Mouse (Mus musculus) heart, postnatal 0 days (tissue): ENCODE measurements around the gene Lamb2. TPM values are rescaled to one million over a fixed set of nuclear protein-coding genes. Genes with fewer than 3 reads are reported as not detected.
A peak's percentile ranks its signal among the peaks of the same experiment; 100 is the strongest.

Source experiments
- ATAC-seq: fragments of 200-750 bp; cut with Nextera tagmentation; 2 replicates; pipeline ENCODE4 v1.8.0; 2017; ENCODE audit warnings: low read depth, moderate number of reproducible peaks, moderate library complexity; ENCODE audit not compliant: insufficient read depth
- DNase-seq: peaks from one replicate; pipeline ENCODE4 v3.0.0-alpha.2; 2016; ENCODE audit warnings: low spot score
- H3K27ac ChIP-seq: fragments of 300-500 bp; sonication (generic); 2 replicates; pipeline ENCODE4 v1.5.1; 2014; ENCODE audit warnings: low read depth, mild to moderate bottlenecking
- H3K27me3 ChIP-seq: fragments of 300-500 bp; sonication (generic); 2 replicates; pipeline ENCODE4 v1.6.1; 2014; ENCODE audit warnings: low read length, mixed read lengths; ENCODE audit not compliant: control insufficient read depth, insufficient read depth
- H3K36me3 ChIP-seq: fragments of 300-500 bp; sonication (generic); replicated peaks from 2 replicates; pipeline ENCODE4 v1.6.1; 2014; ENCODE audit warnings: low read length, mixed read lengths; ENCODE audit not compliant: control insufficient read depth, insufficient read depth
- H3K4me1 ChIP-seq: fragments of 300-500 bp; sonication (generic); 2 replicates; pipeline ENCODE4 v1.6.1; 2014; ENCODE audit warnings: antibody characterized with exemption; ENCODE audit not compliant: control insufficient read depth, insufficient read depth
- H3K4me2 ChIP-seq: fragments of 300-500 bp; sonication (generic); 2 replicates; pipeline ENCODE4 v1.6.1; 2014; ENCODE audit warnings: low read depth, mild to moderate bottlenecking, low read length, moderate library complexity
- H3K4me3 ChIP-seq: fragments of 300-500 bp; sonication (generic); 2 replicates; pipeline ENCODE4 v1.5.1; 2014; ENCODE audit warnings: low read depth, low read length
- H3K9ac ChIP-seq: fragments of 300-500 bp; sonication (generic); replicated peaks from 2 replicates; pipeline ENCODE4 v1.6.1; 2014; ENCODE audit warnings: low read depth, low read length, mixed read lengths
- H3K9me3 ChIP-seq: fragments of 300-500 bp; sonication (generic); replicated peaks from 2 replicates; pipeline ENCODE4 v1.6.1; 2016; ENCODE audit warnings: low read length; ENCODE audit not compliant: control insufficient read depth
- CTCF ChIP-seq: IDR thresholded peaks from 2 replicates; pipeline ENCODE4 v1.5.1; 2016; ENCODE audit warnings: antibody characterized with exemption, control low read depth, low read depth
- EP300 ChIP-seq: IDR thresholded peaks from 2 replicates; pipeline ENCODE4 v1.6.1; 2016; ENCODE audit warnings: antibody characterized with exemption, low read depth
- WGBS: fragments of 180-500 bp; shearing (Covaris S2); extraction: QIAGEN DNeasy Blood & Tissue Kit; methylation state at CpG from one replicate; pipeline ENCODE4 v1.1.7; 2014; 5-methylcytosine and 5-hydroxymethylcytosine counted together
- polyA plus RNA-seq: library from polyadenylated mRNA; unstranded; fragments of >200 nt; fragmentation: Nextera tagmentation; extraction: Ambion mirVana; gene quantifications from 2 replicates; pipeline ENCODE4 v1.2.1, GENCODE M21; 2015
- total RNA-seq: library from RNA; depleted of rRNA; stranded (reverse); fragments of >200 nt; gene quantifications from 2 replicates; pipeline ENCODE4 v1.2.3, GENCODE M21; 2014; ENCODE audit warnings: low replicate concordance

Gene Lamb2
- total and polyA plus RNA-seq, 2 experiments from 2014 or later, result 50.8 to 182 TPM

GRCm38 (mm10) chr9:108493246-108493645, 13.7 kb downstream of the Lamb2 start:
- no peak overlapping the region for H3K4me2 ChIP-seq
- H3K9ac ChIP-seq, result no peak overlapping the region
- ATAC-seq (no peak), DNase-seq (no peak)
- H3K9me3 ChIP-seq, result no peaks in the 10 kb centered on the region
- H3K4me1 ChIP-seq, result peaks cover 12% of the 10 kb centered on the region
- TF ChIP-seq CTCF (no peak), EP300 (no peak)
- H3K27ac ChIP-seq, result no peak overlapping the region
- H3K4me3 ChIP-seq, result no peak overlapping the region
- peaks cover 81% of the 10 kb centered on the region for H3K36me3 ChIP-seq
- H3K27me3 ChIP-seq, result no peaks in the 10 kb centered on the region
- 97% methylated on average over 8 of the region's 8 CpGs for WGBS

DNA sequence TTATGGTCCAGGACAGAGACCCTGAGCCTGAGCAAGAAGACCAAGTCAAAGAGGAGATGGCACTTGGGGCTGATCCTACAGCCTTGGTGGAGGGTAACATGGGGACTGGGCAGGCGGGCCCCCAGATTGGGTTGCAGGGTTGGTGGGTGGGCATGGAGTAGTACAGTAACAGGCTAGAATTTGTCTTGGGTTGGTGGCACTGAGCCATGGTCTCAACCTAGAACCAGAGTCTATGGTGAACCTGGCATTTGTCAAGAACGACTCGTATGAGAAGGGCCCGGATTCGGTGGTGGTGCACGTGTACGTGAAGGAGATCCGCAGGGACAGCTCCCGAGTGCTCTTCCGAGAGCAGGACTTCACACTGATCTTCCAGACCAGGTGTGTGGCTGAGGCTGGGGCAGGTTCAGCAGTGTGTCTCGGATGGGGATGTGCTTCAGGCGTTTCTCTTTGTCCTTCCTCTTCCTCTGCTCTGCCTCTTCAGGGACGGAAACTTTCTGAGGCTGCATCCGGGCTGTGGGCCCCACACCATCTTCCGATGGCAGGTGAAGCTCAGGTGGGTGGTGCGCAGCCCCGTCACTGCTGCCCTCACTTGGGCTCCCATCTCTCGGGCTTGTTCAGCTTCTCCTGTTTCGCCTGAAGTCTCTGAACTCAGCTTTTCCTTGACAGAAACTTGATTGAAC, 14.8 kb downstream of the Lamb2 start:
- ATAC-seq, result no peak
- Histone ChIP-seq H3K27me3 (no peaks in the 10 kb centered on the region), H3K36me3 (peaks cover 81% of the 10 kb centered on the region), H3K4me3 (no peak overlapping the region), H3K4me2 (no peak overlapping the region), H3K9ac (no peak overlapping the region), H3K27ac (no peak overlapping the region), H3K4me1 (peaks cover 12% of the 10 kb centered on the region), H3K9me3 (no peaks in the 10 kb centered on the region)
- 92% methylated on average over 19 of the region's 19 CpGs for WGBS
- no peak for TF ChIP-seq CTCF
- no peak for TF ChIP-seq EP300
- DNase-seq, result no peak

GRCm38 (mm10) chr9:108494905-108495304, 15.4 kb downstream of the Lamb2 start:
- H3K36me3 ChIP-seq, result peaks cover 81% of the 10 kb centered on the region
- TF ChIP-seq CTCF, result no peak
- TF ChIP-seq EP300, result no peak
- ATAC-seq, result no peak
- H3K27ac ChIP-seq, result no peak overlapping the region
- no peak overlapping the region for H3K9ac ChIP-seq
- no peaks in the 10 kb centered on the region for H3K9me3 ChIP-seq
- WGBS, result 77% methylated on average over 10 of the region's 10 CpGs
- no peaks in the 10 kb centered on the region for H3K27me3 ChIP-seq
- no peak for DNase-seq
- no peak overlapping the region for H3K4me3 ChIP-seq
- no peak overlapping the region for H3K4me2 ChIP-seq
- H3K4me1 ChIP-seq, result peaks cover 12% of the 10 kb centered on the region

GRCm38 (mm10) chr9:108499231-108499630, 19.7 kb downstream of the Lamb2 start:
- no peaks in the 10 kb centered on the region for H3K9me3 ChIP-seq
- H3K4me3 ChIP-seq, result no peak overlapping the region
- H3K4me1 ChIP-seq, result no peaks in the 10 kb centered on the region
- ATAC-seq, result no peak
- no peak overlapping the region for H3K27ac ChIP-seq
- no peak for TF ChIP-seq CTCF
- TF ChIP-seq EP300, result no peak
- H3K36me3 ChIP-seq, result peaks cover 95% of the 10 kb centered on the region
- WGBS, result 91% methylated on average over 7 of the region's 7 CpGs
- no peaks in the 10 kb centered on the region for H3K27me3 ChIP-seq
- no peak overlapping the region for H3K9ac ChIP-seq
- DNase-seq, result no peak
- no peak overlapping the region for H3K4me2 ChIP-seq

DNA sequence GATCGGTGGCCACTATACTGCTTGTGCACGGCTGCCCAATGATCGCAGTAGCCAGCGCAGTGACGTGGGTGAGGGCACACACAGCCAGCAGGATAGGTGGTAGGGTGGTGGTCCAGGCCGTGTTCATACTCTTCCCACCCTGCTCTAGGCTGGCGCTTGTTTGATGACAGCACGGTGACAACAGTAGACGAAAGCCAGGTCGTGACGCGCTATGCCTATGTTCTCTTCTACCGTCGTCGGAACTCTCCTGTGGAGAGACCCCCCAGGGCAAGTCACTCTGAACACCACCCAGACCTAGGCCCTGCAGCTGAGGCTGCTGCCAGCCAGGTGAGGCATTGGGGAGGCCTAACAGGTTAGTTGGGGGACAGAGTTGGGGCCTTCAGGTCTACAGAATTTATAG, 20.4 kb downstream of the Lamb2 start:
- ATAC-seq (no peak), DNase-seq (no peak)
- H3K36me3 ChIP-seq, result peaks cover 87% of the 10 kb centered on the region
- no peak overlapping the region for H3K4me2 ChIP-seq
- TF ChIP-seq CTCF, result no peak
- TF ChIP-seq EP300, result no peak
- H3K4me3 ChIP-seq, result no peak overlapping the region
- WGBS, result 83% methylated on average over 15 of the region's 15 CpGs
- H3K9ac ChIP-seq, result no peak overlapping the region
- H3K27ac ChIP-seq, result no peak overlapping the region
- no peaks in the 10 kb centered on the region for H3K9me3 ChIP-seq
- H3K4me1 ChIP-seq, result no peaks in the 10 kb centered on the region
- no peaks in the 10 kb centered on the region for H3K27me3 ChIP-seq

DNA sequence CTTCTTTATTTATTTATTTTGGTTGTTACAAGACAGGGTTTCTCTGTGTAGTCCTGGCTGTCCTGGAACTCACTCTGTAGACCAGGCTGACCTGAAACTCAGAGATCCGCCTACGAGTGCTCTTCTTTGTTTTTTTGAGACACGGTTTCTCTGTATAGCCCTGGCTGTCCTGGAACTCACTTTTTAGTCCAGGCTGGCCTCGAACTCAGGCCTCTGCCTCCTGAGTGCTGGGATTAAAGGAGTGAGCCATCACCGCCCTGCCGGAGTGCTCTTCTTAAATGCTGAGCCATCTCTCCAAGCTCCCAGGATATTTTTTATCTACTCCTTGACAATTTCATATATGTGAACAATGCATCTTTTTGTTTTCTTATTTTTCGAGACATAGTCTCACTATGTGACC, 27.4 kb downstream of the Lamb2 start:
- Histone ChIP-seq H3K4me3 (no peak overlapping the region; the same call in 1 of the 2 replicates), H3K27me3 (no peaks in the 10 kb centered on the region), H3K36me3 (peaks cover 35% of the 10 kb centered on the region), H3K4me2 (peak overlapping the region; percentile 94; the same call in 1 of the 2 replicates), H3K27ac (no peak overlapping the region), H3K9me3 (no peaks in the 10 kb centered on the region), H3K9ac (no peak overlapping the region), H3K4me1 (peaks cover 8% of the 10 kb centered on the region)
- no peak for ATAC-seq
- TF ChIP-seq CTCF (no peak), EP300 (no peak)
- 85% methylated on average over 7 of the region's 7 CpGs for WGBS
- DNase-seq, result no peak
